Mouse (Mus musculus): ENCODE measurements around the gene Cplx1. TPM values are rescaled to one million over a fixed set of nuclear protein-coding genes. Genes with fewer than 3 reads are reported as not detected.

Gene Cplx1
- polyA plus RNA-seq, 1 experiment: 0.25 TPM

DNA sequence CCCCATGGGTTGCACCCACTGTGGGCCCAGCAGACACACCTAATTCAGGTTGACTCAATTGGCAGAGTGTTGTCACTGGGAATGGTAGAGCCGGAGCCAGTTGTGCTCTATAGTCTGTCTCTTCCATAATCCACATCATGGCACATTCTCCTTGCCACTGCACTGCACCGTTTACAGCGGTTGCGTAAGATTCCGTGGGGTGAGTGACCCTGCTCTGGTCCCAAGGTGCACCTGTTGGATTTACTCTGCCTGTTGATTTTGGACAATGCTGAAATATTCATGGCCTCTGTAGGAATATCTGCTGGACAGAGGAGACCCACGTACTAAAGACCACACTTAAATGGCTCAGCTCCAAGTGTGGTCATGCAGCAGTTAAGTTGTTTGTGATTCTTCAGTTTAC lies 66.8 kb downstream of the Cplx1 start:
- Histone ChIP-seq H3K4me3 (ENCODE audit: low read depth, low read length) (no peak overlapping the region), H3K27me3 (ENCODE audit: control insufficient read depth, insufficient read depth, low read length) (no peaks in the 10 kb centered on the region), H3K36me3 (ENCODE audit: control insufficient read depth, insufficient read depth, low read length) (peaks cover 37% of the 10 kb centered on the region), H3K4me1 (ENCODE audit: control insufficient read depth, insufficient read depth, insufficient read length, low read length) (no peaks in the 10 kb centered on the region), H3K27ac (ENCODE audit: insufficient read depth, low read depth, low read length) (no peak overlapping the region)
- WGBS: 82% methylated on average over 6 of the region's 6 CpGs
- TF ChIP-seq CTCF (IDR thresholded peaks at IDR 0.05; ENCODE audit: extremely low read depth, insufficient read length, insufficient replicate concordance, low read depth, low read length) (no peak), POLR2A (IDR thresholded peaks at IDR 0.05; ENCODE audit: low read depth, low read length) (no peak)

DNA sequence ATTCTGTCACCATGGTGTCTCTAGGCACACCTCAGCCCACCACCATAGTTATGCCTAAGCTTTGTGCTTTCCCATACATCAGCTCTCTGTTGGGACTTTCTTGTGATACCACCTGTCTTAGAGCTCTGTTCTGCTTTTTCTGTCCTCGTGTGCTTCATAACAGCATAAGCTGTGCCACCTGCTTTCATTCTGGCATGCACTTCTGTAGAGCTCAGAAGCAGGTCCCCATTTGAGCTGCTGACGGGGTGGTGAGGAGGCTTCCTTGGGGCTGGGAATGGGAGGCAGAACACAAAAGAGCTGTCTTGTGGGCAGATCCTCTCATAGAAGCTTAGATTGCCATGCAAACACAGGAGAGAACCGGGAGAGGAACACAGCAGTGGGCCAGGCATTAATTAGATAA lies 73.8 kb downstream of the Cplx1 start:
- Histone ChIP-seq H3K27ac (ENCODE audit: insufficient read depth, low read depth, low read length) (no peak overlapping the region), H3K27me3 (ENCODE audit: control insufficient read depth, insufficient read depth, low read length) (no peaks in the 10 kb centered on the region), H3K4me1 (ENCODE audit: control insufficient read depth, insufficient read depth, insufficient read length, low read length) (no peaks in the 10 kb centered on the region), H3K36me3 (ENCODE audit: control insufficient read depth, insufficient read depth, low read length) (peaks cover 53% of the 10 kb centered on the region), H3K4me3 (ENCODE audit: low read depth, low read length) (no peak overlapping the region)
- WGBS: 89% methylated on average over 3 of the region's 3 CpGs
- TF ChIP-seq CTCF (IDR thresholded peaks at IDR 0.05; ENCODE audit: extremely low read depth, insufficient read length, insufficient replicate concordance, low read depth, low read length) (no peak), POLR2A (IDR thresholded peaks at IDR 0.05; ENCODE audit: low read depth, low read length) (no peak)

DNA sequence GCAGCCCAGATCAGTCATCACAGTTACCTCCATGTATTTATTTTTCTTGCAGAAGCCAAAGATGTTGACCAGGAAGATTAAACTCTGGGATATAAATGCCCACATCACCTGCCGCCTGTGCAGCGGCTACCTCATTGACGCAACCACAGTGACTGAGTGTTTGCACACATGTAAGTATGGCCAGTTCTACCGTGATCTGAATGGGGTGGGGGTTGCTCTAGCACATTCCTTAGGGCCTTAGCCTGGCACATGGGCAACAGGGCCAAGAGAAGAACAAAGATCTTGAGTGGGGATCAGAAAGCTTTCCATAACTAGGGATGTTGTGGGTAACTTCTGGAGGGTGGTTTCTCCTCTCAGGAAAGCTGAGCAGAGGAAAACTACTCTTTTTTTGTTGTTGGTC lies 76.1 kb downstream of the Cplx1 start:
- 83% methylated on average over 4 of the region's 4 CpGs for WGBS
- Histone ChIP-seq H3K4me1 (ENCODE audit: control insufficient read depth, insufficient read depth, insufficient read length, low read length) (no peaks in the 10 kb centered on the region), H3K27ac (ENCODE audit: insufficient read depth, low read depth, low read length) (no peak overlapping the region), H3K36me3 (ENCODE audit: control insufficient read depth, insufficient read depth, low read length) (peaks cover 50% of the 10 kb centered on the region), H3K27me3 (ENCODE audit: control insufficient read depth, insufficient read depth, low read length) (no peaks in the 10 kb centered on the region), H3K4me3 (ENCODE audit: low read depth, low read length) (no peak overlapping the region)
- TF ChIP-seq CTCF (IDR thresholded peaks at IDR 0.05; ENCODE audit: extremely low read depth, insufficient read length, insufficient replicate concordance, low read depth, low read length): no peak
- TF ChIP-seq POLR2A (IDR thresholded peaks at IDR 0.05; ENCODE audit: low read depth, low read length): no peak

GRCm38 (mm10) chr5:108469617-108470016 lies 80.2 kb downstream of the Cplx1 start:
- no peak overlapping the region for H3K27ac ChIP-seq (ENCODE audit: insufficient read depth, low read depth, low read length)
- no peak overlapping the region for H3K4me3 ChIP-seq (ENCODE audit: low read depth, low read length)
- WGBS: 74% methylated on average over 7 of the region's 7 CpGs
- H3K27me3 ChIP-seq (ENCODE audit: control insufficient read depth, insufficient read depth, low read length): no peaks in the 10 kb centered on the region
- peaks cover 18% of the 10 kb centered on the region for H3K36me3 ChIP-seq (ENCODE audit: control insufficient read depth, insufficient read depth, low read length)
- no peak for TF ChIP-seq POLR2A (IDR thresholded peaks at IDR 0.05; ENCODE audit: low read depth, low read length)
- no peak for TF ChIP-seq CTCF (IDR thresholded peaks at IDR 0.05; ENCODE audit: extremely low read depth, insufficient read length, insufficient replicate concordance, low read depth, low read length)
- no peaks in the 10 kb centered on the region for H3K4me1 ChIP-seq (ENCODE audit: control insufficient read depth, insufficient read depth, insufficient read length, low read length)

Other genes starting within 250 kb of the Cplx1 start
- gene Pigg, start 237.4 kb downstream of the Cplx1 start, polyA plus RNA-seq (2012; rRNA removed): 2.5 and 4.7 TPM in 2 replicates
- 0.57 and 0.76 TPM in 2 replicates for gene Gm42517, start 182.1 kb downstream of the Cplx1 start, polyA plus RNA-seq (2012; rRNA removed)
- not detected in 2 replicates for gene Pde6b, start 161.6 kb downstream of the Cplx1 start, polyA plus RNA-seq (2012; rRNA removed)
- 29.0 and 35.2 TPM in 2 replicates for gene Atp5k, start 115.6 kb downstream of the Cplx1 start, polyA plus RNA-seq (2012; rRNA removed)
- 4.0 and 12.8 TPM in 2 replicates for gene Mfsd7a, start 101.1 kb downstream of the Cplx1 start, polyA plus RNA-seq (2012; rRNA removed)
- 3.3 and 5.1 TPM in 2 replicates for gene Pcgf3, start 88.8 kb downstream of the Cplx1 start, polyA plus RNA-seq (2012; rRNA removed)
- gene Gak, start 79.7 kb upstream of the Cplx1 start, polyA plus RNA-seq (2012; rRNA removed): 75.5 and 152 TPM in 2 replicates
- gene Tmem175, start 79.7 kb upstream of the Cplx1 start, polyA plus RNA-seq (2012; rRNA removed): 18.3 and 31.1 TPM in 2 replicates
- gene Idua, start 110.3 kb upstream of the Cplx1 start, polyA plus RNA-seq (2012; rRNA removed): 15.0 and 20.1 TPM in 2 replicates
- gene Dgkq, start 119.6 kb upstream of the Cplx1 start, polyA plus RNA-seq (2012; rRNA removed): 39.8 and 77.0 TPM in 2 replicates
- not detected in 2 replicates for gene Slc26a1, start 125.5 kb upstream of the Cplx1 start, polyA plus RNA-seq (2012; rRNA removed)
- 12.1 and 34.1 TPM in 2 replicates for gene Fgfrl1, start 142.4 kb upstream of the Cplx1 start, polyA plus RNA-seq (2012; rRNA removed)
- 0.14 and 2.7 TPM in 2 replicates for gene Rnf212, start 225.0 kb upstream of the Cplx1 start, polyA plus RNA-seq (2012; rRNA removed)
- gene Tmed11, start 245.3 kb upstream of the Cplx1 start, polyA plus RNA-seq (2012; rRNA removed): 0.61 TPM in 1 of 2 replicates, not detected in the other